Mouse (Mus musculus) CH12.LX (cell line): ENCODE measurements around the gene Ost4. TPM values are rescaled to one million over a fixed set of nuclear protein-coding genes. Genes with fewer than 3 reads are reported as not detected.
A peak's percentile ranks its signal among the peaks of the same experiment; 100 is the strongest.

Experiments used
- DNase-seq: peaks from one replicate; pipeline ENCODE4 v3.0.0-alpha.2; 2013; ENCODE audit errors: extremely low read depth
- H3K27ac ChIP-seq: 2 replicates; pipeline ENCODE4 v1.5.1; 2012; ENCODE audit warnings: low read depth, mild to moderate bottlenecking, control low read depth, moderate library complexity; ENCODE audit not compliant: insufficient read depth
- H3K27me3 ChIP-seq: replicated peaks from 2 replicates; pipeline ENCODE3; 2012; ENCODE audit warnings: inconsistent platforms
- H3K36me3 ChIP-seq, 2 experiments: replicated peaks in 1 of 2; 2 replicates each; pipeline versions ENCODE3 to v1.6.1; 2012; ENCODE audit warnings: inconsistent platforms in 1 of 2, low read length in 1 of 2, mild to moderate bottlenecking in 1 of 2, mixed read lengths in 1 of 2, moderate library complexity in 1 of 2; ENCODE audit not compliant: control insufficient read depth in 1 of 2, insufficient read depth in 1 of 2
- H3K4me1 ChIP-seq, 2 experiments: 2 replicates each; pipeline ENCODE4 v1.6.1; 2012; ENCODE audit warnings: inconsistent platforms in 1 of 2, moderate library complexity in 1 of 2; ENCODE audit not compliant: insufficient read depth in 2 of 2, control insufficient read depth in 1 of 2
- H3K4me2 ChIP-seq: 2 replicates; pipeline ENCODE4 v1.6.1; 2012; ENCODE audit warnings: low read depth, mild to moderate bottlenecking, control low read depth; ENCODE audit not compliant: poor library complexity, insufficient read depth, severe bottlenecking
- H3K4me3 ChIP-seq, 3 experiments: fragments of 150-350 bp in 1 of 3; sonication (generic) in 1 of 3; replicated peaks in 1 of 3; 2 replicates each; pipeline versions ENCODE3 to v1.5.1; 2011 to 2012; ENCODE audit warnings: low read depth in 2 of 3, low read length in 2 of 3, mild to moderate bottlenecking in 2 of 3, moderate library complexity in 2 of 3, control low read depth in 1 of 3, improper control_type of control experiment in 1 of 3, inconsistent platforms in 1 of 3, mixed read lengths in 1 of 3; ENCODE audit not compliant: poor library complexity in 1 of 3
- H3K79me2 ChIP-seq: replicated peaks from 2 replicates; pipeline ENCODE4 v1.6.1; 2012; ENCODE audit warnings: mild to moderate bottlenecking, moderate library complexity; ENCODE audit not compliant: control insufficient read depth, poor library complexity, insufficient read depth, severe bottlenecking; ENCODE audit errors: extremely low read depth
- H3K9ac ChIP-seq: 2 replicates; pipeline ENCODE4 v1.6.1; 2012; ENCODE audit warnings: low read depth, mild to moderate bottlenecking, control low read depth, moderate library complexity; ENCODE audit not compliant: insufficient read depth
- H3K9me3 ChIP-seq: replicated peaks from 2 replicates; pipeline ENCODE3; 2012; ENCODE audit warnings: low read length, inconsistent platforms, mixed read lengths
- CHD1 ChIP-seq: IDR thresholded peaks from 2 replicates; pipeline ENCODE4 v1.6.1; 2012; ENCODE audit warnings: low read depth, low read length, improper control_type of control experiment, inconsistent platforms
- CHD2 ChIP-seq: IDR thresholded peaks from 2 replicates; pipeline ENCODE4 v1.6.1; 2011; ENCODE audit warnings: low read length, improper control_type of control experiment
- CTCF ChIP-seq, 2 experiments: IDR thresholded peaks in 1 of 2; conservative IDR thresholded peaks in 1 of 2; 2 replicates each; pipeline ENCODE4 v1.5.1; 2011 to 2012; ENCODE audit warnings: low read depth in 2 of 2, low read length in 2 of 2, improper control_type of control experiment in 1 of 2, inconsistent platforms in 1 of 2, mild to moderate bottlenecking in 1 of 2, moderate library complexity in 1 of 2
- ETS1 ChIP-seq: conservative IDR thresholded peaks from 2 replicates; pipeline ENCODE4 v1.6.1; 2012; ENCODE audit warnings: low read depth, mild to moderate bottlenecking, inconsistent platforms, low read length, improper control_type of control experiment, moderate library complexity
- IRF4 ChIP-seq: IDR thresholded peaks from 2 replicates; pipeline ENCODE4 v1.6.1; 2014; ENCODE audit warnings: low read depth, mild to moderate bottlenecking, inconsistent platforms, low read length, improper control_type of control experiment
- JUN ChIP-seq: IDR thresholded peaks from 2 replicates; pipeline ENCODE4 v1.6.1; 2011; ENCODE audit warnings: low read depth, mild to moderate bottlenecking, low read length, improper control_type of control experiment, moderate library complexity; ENCODE audit not compliant: insufficient read depth
- JUND ChIP-seq: conservative IDR thresholded peaks from 2 replicates; pipeline ENCODE4 v1.6.1; 2011; ENCODE audit warnings: low read depth, low read length, improper control_type of control experiment
- KAT2A ChIP-seq: IDR thresholded peaks from 2 replicates; pipeline ENCODE4 v1.6.1; 2012; ENCODE audit warnings: low read length, improper control_type of control experiment, inconsistent platforms; ENCODE audit not compliant: insufficient replicate concordance
- MAX ChIP-seq: IDR thresholded peaks from 2 replicates; pipeline ENCODE4 v1.6.1; 2011; ENCODE audit warnings: low read length, improper control_type of control experiment
- MEF2A ChIP-seq: IDR thresholded peaks from 2 replicates; pipeline ENCODE4 v1.6.1; 2014; ENCODE audit warnings: low read depth, mild to moderate bottlenecking, inconsistent platforms, low read length, improper control_type of control experiment, borderline replicate concordance
- MXI1 ChIP-seq: IDR thresholded peaks from 2 replicates; pipeline ENCODE4 v1.6.1; 2011; ENCODE audit warnings: mild to moderate bottlenecking, low read depth, low read length, improper control_type of control experiment
- NRF1 ChIP-seq: IDR thresholded peaks from 2 replicates; pipeline ENCODE4 v1.6.1; 2014; ENCODE audit warnings: low read depth, mild to moderate bottlenecking, inconsistent platforms, low read length, improper control_type of control experiment, moderate library complexity
- PAX5 ChIP-seq: IDR thresholded peaks from 2 replicates; pipeline ENCODE4 v1.6.1; 2012; ENCODE audit warnings: low read length, inconsistent platforms, mixed read lengths
- POLR2A ChIP-seq: IDR thresholded peaks from 2 replicates; pipeline ENCODE4 v1.6.1; 2011; ENCODE audit warnings: low read depth, mild to moderate bottlenecking, improper control_type of control experiment, low read length
- RCOR1 ChIP-seq: conservative IDR thresholded peaks from 2 replicates; pipeline ENCODE4 v1.6.1; 2012; ENCODE audit warnings: low read depth, mild to moderate bottlenecking, inconsistent platforms, low read length, improper control_type of control experiment
- TBP ChIP-seq: conservative IDR thresholded peaks from 2 replicates; pipeline ENCODE4 v1.6.1; 2011; ENCODE audit warnings: low read depth, low read length, improper control_type of control experiment
- TCF12 ChIP-seq: IDR thresholded peaks from 2 replicates; pipeline ENCODE4 v1.6.1; 2014; ENCODE audit warnings: low read depth, mild to moderate bottlenecking, inconsistent platforms, low read length, improper control_type of control experiment
- UBTF ChIP-seq: IDR thresholded peaks from 2 replicates; pipeline ENCODE4 v1.6.1; 2012; ENCODE audit warnings: low read depth, mild to moderate bottlenecking, inconsistent platforms, low read length, improper control_type of control experiment, moderate library complexity
- ZC3H11A ChIP-seq: IDR thresholded peaks from 2 replicates; pipeline ENCODE4 v1.6.1; 2012; ENCODE audit warnings: low read depth, mild to moderate bottlenecking, inconsistent platforms, low read length, improper control_type of control experiment
- ZKSCAN1 ChIP-seq: IDR thresholded peaks from 2 replicates; pipeline ENCODE4 v1.6.1; 2012; ENCODE audit warnings: low read depth, inconsistent platforms, low read length, improper control_type of control experiment, borderline replicate concordance
- dilution Hi-C: fragments of 300-500 bp; cut with MboI; formaldehyde crosslinking; loops from 2 replicates; pipeline ENCODE4 v1.14.3; 2020; ENCODE audit warnings: low sequenced_read_pairs; ENCODE audit not compliant: extremely low pct_unique_long_range_greater_than_20kb, extremely low pct_ligation_motif_present
- in situ Hi-C: fragments of 300-500 bp; cut with MboI; formaldehyde crosslinking; loops from 3 replicates; pipeline ENCODE4 v1.14.3; 2019; ENCODE audit warnings: low sequenced_read_pairs, low pct_ligation_motif_present, low pct_unique_long_range_greater_than_20kb, mixed read lengths
- polyA plus RNA-seq: library from polyadenylated mRNA; unstranded; fragments of >175 nt; gene quantifications from 2 replicates; pipeline ENCODE4 v1.2.1, GENCODE M21; 2012; ENCODE audit warnings: low read depth; ENCODE audit not compliant: insufficient read length
- total RNA-seq, 2 experiments: library from RNA; depleted of rRNA; stranded (reverse); fragments of 300-350 nt in 1 of 2; fragments of >200 nt in 1 of 2; gene quantifications; 2 replicates each; pipeline ENCODE4 v1.2.3; 2012 to 2014

Ost4 gene
- total and polyA plus RNA-seq, 3 experiments = 181 to 330 (median 263) TPM

- dilution Hi-C loops = no loop called here
Measured at GRCm38 (mm10) chr5:30948620-30949019, 41.0 kb upstream of the Ost4 start.

DNA sequence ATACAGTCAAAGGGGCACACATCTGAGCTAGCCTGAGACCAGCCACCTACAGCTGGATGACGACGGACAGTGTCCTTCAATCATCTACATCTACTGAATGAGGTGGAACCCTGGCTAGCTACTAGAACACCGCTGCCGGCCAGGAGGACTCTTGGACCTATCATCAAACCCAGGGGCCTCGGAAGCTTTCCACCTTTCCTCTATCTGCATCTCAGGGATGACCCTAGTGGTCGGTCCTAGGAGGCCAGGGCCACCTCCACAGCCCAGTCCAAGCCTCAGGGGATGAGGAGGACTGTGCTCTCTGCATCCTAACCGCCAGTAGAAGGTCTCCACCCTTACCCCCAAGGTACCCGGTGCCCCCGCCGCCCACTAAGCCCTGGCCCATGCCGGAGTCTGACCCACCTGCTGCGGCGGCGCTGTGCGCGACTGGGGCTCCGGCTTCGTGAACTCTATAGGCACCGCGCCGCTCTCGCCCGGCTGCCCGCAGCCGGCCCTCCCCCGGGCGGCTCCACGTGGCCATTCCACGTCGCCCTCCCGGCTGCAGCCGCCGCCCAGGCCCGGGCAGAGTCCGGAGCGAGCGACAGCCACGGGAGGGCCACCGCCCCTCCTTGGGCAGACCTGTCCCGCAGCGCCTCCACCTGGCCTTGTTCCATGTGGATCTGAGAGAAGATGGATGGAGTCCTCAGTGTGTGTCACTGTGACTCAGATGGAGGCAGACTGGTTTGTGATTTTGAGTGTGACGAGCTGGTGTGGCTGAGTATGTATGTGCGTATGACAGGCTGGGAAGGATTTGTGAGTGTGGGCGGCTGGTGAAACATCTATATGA, 37.6 kb upstream of the Ost4 start, which contains the start of gene Cgref1:
Gene Cgref1, minus strand, starts transcription at position 636 of the 826 bp plus-strand sequence.
- Histone ChIP-seq H3K4me2 (no peak within 1 kb of the TSS), H3K27ac (no peak within 1 kb of the TSS), H3K36me3 (no peaks in the 10 kb centered on the region), H3K9ac (no peak within 1 kb of the TSS), H3K4me1 (peaks cover 0 to 11% of the 10 kb centered on the region in 2 experiments; a peak in 2 of 4 replicates), H3K4me3 (no peak within 1 kb of the TSS), H3K27me3 (peaks cover 14% of the 10 kb centered on the region), H3K9me3 (no peaks in the 10 kb centered on the region), H3K79me2 (no peaks in the 10 kb centered on the region)
- no peak for DNase-seq
- TF ChIP-seq CTCF (conservative IDR thresholded peaks at IDR 0.05 in 1 of 2, IDR thresholded peaks at IDR 0.05 in 1 of 2; ENCODE audit: low read depth in 2 of 2, low read length in 2 of 2) (peak in 1 of 2 experiments; percentile 21; a peak in 1 of 4 replicates), NRF1 (no peak)
- dilution Hi-C loops (no loop called here), in situ Hi-C loops (no loop called here)

More at GRCm38 (mm10) chr5:30948620-30949019, 41.0 kb upstream of the Ost4 start:
- in situ Hi-C loops = no loop called here
- TF ChIP-seq CHD1 = no peak
- TF ChIP-seq CHD2 = no peak
- TF ChIP-seq TBP = no peak
- TF ChIP-seq NRF1 = no peak
- TF ChIP-seq RCOR1 = no peak
- TF ChIP-seq JUND = no peak
- TF ChIP-seq MAX = no peak
- TF ChIP-seq JUN = no peak
- no peak for TF ChIP-seq ZKSCAN1
- no peak for TF ChIP-seq POLR2A
- no peak for TF ChIP-seq TCF12
- TF ChIP-seq MEF2A = no peak
- TF ChIP-seq ZC3H11A = no peak
- no peak for TF ChIP-seq MXI1
- TF ChIP-seq UBTF = no peak
- no peak for TF ChIP-seq IRF4
- no peak for TF ChIP-seq PAX5
- no peak for TF ChIP-seq ETS1
- no peak for TF ChIP-seq KAT2A
- Histone ChIP-seq H3K9ac (no peak overlapping the region), H3K4me1 (peaks cover 2 to 24% of the 10 kb centered on the region in 2 experiments; a peak in 3 of 4 replicates), H3K4me2 (no peak overlapping the region), H3K36me3 (peaks cover 12 to 21% of the 10 kb centered on the region in 2 experiments), H3K4me3 (no peak overlapping the region), H3K27ac (no peak overlapping the region), H3K9me3 (no peaks in the 10 kb centered on the region), H3K27me3 (peaks cover 10% of the 10 kb centered on the region), H3K79me2 (no peaks in the 10 kb centered on the region)
- no peak for DNase-seq
